Comparison of ENCODE assay signal across 19 mouse cellular contexts in genomic region chr5:104325029-104325428, GRCm38 (mm10). TPM values are rescaled to one million over a fixed set of nuclear protein-coding genes. Genes with fewer than 3 reads are reported as not detected.
DNase-seq lines count a peak whose midpoint lies in the region.
"Had no signal": no experiment of that assay in that cellular context is flagged by ENCODE, and none has a peak within 500 bp of the region (broad histone marks: within the 10 kb centered on the region; RNA-seq: fewer than 3 reads in every experiment).

TSS of gene Mepe (plus strand) at chr5:104325329.

- intact Hi-C loops in heart, postnatal 36 days (cut with DNase I) = no loop called here

- peak; percentile 57 for DNase-seq in heart, adult 11 months
- no peak for DNase-seq in heart, postnatal 36 days
- DNase-seq: adrenal gland, adult 2 months; adrenal gland, adult 8-10 months; adrenal gland, postnatal 10 days; adrenal gland, postnatal 14 days; adrenal gland, postnatal 25 days; adrenal gland, postnatal 36 days; B cell, adult 2 months; cerebellum, adult 11 months; cerebellum, adult 11-12 months; cerebellum, adult 18-20 months; cerebellum, adult 2 months had no signal

RNA-seq across cellular contexts. Expression of gene Mepe, which starts in this region (rescaled TPM):
- not detected for total RNA-seq in heart, postnatal 36 days (2021)
- total RNA-seq: adrenal gland, adult 18-20 months; adrenal gland, adult 2 months; adrenal gland, adult 8-10 months; adrenal gland, postnatal 14 days; adrenal gland, postnatal 25 days; adrenal gland, postnatal 36 days; adrenal gland, postnatal 4 days; CH12.LX; ES-E14; G1E; MEL had no signal
